Mouse (Mus musculus) G1E-ER4 (cell line): Measurements from ENCODE around the gene Abca4. TPM values are rescaled to one million over a fixed set of nuclear protein-coding genes. Genes with fewer than 3 reads are reported as not detected.

Experiments used
- GATA1 ChIP-seq: IDR thresholded peaks from one replicate; pipeline ENCODE4 v1.8.0; 2012; ENCODE audit warnings: low read length, inconsistent platforms
- polyA plus RNA-seq: library from polyadenylated mRNA; stranded (reverse); fragments of >175 nt; gene quantifications from 2 replicates; pipeline ENCODE4 v1.2.3, GENCODE M21; 2012

Abca4 gene
- polyA plus RNA-seq, 1 experiment, result 0.01 TPM

- TF ChIP-seq GATA1, result no peak
These were observed 78.0 kb downstream of the Abca4 start for GRCm38 (mm10) chr3:122122127-122122663.

- no peak for TF ChIP-seq GATA1
These were observed 78.6 kb downstream of the Abca4 start for GRCm38 (mm10) chr3:122122838-122123237.

- TF ChIP-seq GATA1, result no peak
These were observed 84.8 kb downstream of the Abca4 start for GRCm38 (mm10) chr3:122128999-122129493.

GRCm38 (mm10) chr3:122130771-122131170 is 86.5 kb downstream of the Abca4 start:
- no peak for TF ChIP-seq GATA1

- TF ChIP-seq GATA1, result no peak
These were observed 87.4 kb downstream of the Abca4 start for GRCm38 (mm10) chr3:122131633-122132032.

- no peak for TF ChIP-seq GATA1
These were observed 89.0 kb downstream of the Abca4 start for GRCm38 (mm10) chr3:122133255-122133654.

- no peak for TF ChIP-seq GATA1
These were observed 89.6 kb downstream of the Abca4 start for GRCm38 (mm10) chr3:122133840-122134239.

GRCm38 (mm10) chr3:122140589-122141400 is 96.6 kb downstream of the Abca4 start:
- TF ChIP-seq GATA1, result no peak

GRCm38 (mm10) chr3:122142256-122142922 is 98.1 kb downstream of the Abca4 start:
- TF ChIP-seq GATA1, result no peak

- no peak for TF ChIP-seq GATA1
These were observed 99.2 kb downstream of the Abca4 start for GRCm38 (mm10) chr3:122143432-122143831.

GRCm38 (mm10) chr3:122145430-122145829 is 101.2 kb downstream of the Abca4 start:
- no peak for TF ChIP-seq GATA1

- no peak for TF ChIP-seq GATA1
These were observed 106.6 kb downstream of the Abca4 start for GRCm38 (mm10) chr3:122150836-122151235.

GRCm38 (mm10) chr3:122152431-122152830 is 108.2 kb downstream of the Abca4 start:
- no peak for TF ChIP-seq GATA1

GRCm38 (mm10) chr3:122154080-122154479 is 109.8 kb downstream of the Abca4 start:
- TF ChIP-seq GATA1, result no peak

- TF ChIP-seq GATA1, result no peak
These were observed 115.2 kb downstream of the Abca4 start for GRCm38 (mm10) chr3:122159447-122159846.

GRCm38 (mm10) chr3:122169616-122170178 is 125.5 kb downstream of the Abca4 start:
- no peak for TF ChIP-seq GATA1
